Mouse (Mus musculus): Measurements from ENCODE around the gene Gm10147. TPM values are rescaled to one million over a fixed set of nuclear protein-coding genes. Genes with fewer than 3 reads are reported as not detected.

Gm10147 gene
- polyA plus RNA-seq (2012; rRNA removed), result not detected in 2 replicates

GRCm38 (mm10) chrX:28607742-28608141 lies at the start of gene Gm10147:
Gene Gm10147, minus strand, starts transcription at chrX:28607842.

Measured in central nervous system, embryonic 11.5 days (tissue).